Mouse (Mus musculus): ENCODE data around the gene Inpp4b. TPM values are rescaled to one million over a fixed set of nuclear protein-coding genes. Genes with fewer than 3 reads are reported as not detected.

Gene Inpp4b
- polyA plus RNA-seq, 1 experiment from 2014 or later: 6.0 TPM

DNA sequence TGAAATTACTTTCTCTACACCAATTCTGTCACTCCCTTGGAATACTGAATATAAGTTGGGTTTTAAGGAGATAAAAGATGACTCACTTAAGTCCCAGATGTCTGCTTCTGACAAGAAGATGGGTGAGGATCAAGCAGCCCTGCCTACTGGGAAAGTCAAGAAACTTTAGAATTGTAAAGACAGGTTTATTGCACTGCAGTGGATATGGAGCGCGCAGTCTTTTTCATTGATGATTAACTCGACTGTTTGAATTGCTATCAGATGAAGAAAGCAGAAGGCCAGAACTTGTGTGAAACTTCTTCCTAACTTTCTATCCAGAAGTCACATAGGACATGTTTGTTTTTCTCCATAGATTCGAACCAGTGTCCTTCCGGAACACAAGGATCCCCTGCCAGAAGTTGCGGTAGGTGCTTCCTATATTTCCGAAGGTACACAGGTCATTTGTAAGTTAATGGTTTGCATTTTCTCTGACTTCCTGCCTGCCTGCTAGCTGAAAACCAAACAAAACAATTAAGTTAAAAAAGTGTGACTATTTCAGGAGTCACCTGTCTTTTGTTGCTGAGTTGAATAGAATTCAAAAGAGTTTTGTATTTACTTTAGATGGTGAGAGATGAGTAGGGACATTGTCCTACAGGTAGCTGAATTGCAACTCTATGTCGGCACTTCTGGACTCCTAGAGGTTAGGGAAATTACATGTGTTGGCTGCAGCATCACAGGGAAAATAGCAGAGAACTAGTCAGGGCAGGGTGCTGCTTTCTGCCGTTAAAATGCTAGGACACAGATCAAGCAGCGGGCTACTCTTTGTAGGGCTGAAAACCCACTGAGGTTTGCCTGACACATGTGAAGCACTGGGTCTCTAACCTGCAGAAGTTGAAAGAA, 502.0 kb downstream of the Inpp4b start:
- ATAC-seq: peak; percentile 96
- 58% methylated on average over 10 of the region's 10 CpGs for WGBS
- 0 out of 2 replicates have a peak overlapping the region, but pooled peaks have one; percentile 1 for H3K27ac ChIP-seq (ENCODE audit: low read length)

DNA sequence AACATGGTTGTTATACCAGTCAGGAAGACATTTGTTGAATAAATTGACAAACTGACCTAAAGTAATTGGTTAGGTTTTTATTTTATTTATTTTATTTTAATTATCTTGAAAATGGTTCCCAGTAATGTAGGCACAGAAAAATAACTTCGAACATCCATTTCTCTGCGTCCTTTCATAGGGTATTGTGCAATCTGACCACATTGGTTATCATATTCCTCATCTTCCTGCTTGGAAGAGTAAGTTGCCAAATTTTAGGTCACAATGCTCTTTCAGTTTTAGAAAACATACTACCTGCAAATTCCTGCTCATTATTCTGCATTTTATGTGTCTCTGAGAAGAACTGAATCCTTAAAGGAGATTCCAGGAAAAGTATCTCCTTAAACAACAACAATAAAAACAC, 505.6 kb downstream of the Inpp4b start:
- H3K27me3 ChIP-seq (replicated peaks; ENCODE audit: control insufficient read depth, insufficient read depth, low read length): no peaks in the 10 kb centered on the region
- H3K9ac ChIP-seq (ENCODE audit: low read depth, low read length): no peak overlapping the region
- 91% methylated on average over 2 of the region's 2 CpGs for WGBS
- no peak overlapping the region for H3K4me3 ChIP-seq (ENCODE audit: low read length)
- no peaks in the 10 kb centered on the region for H3K36me3 ChIP-seq (ENCODE audit: control insufficient read depth, insufficient read depth, low read length)
- no peak overlapping the region for H3K4me2 ChIP-seq (ENCODE audit: low read depth, low read length)
- ATAC-seq: no peak
- H3K27ac ChIP-seq (ENCODE audit: low read length): no peak overlapping the region
- H3K4me1 ChIP-seq (ENCODE audit: control insufficient read depth, insufficient read depth, low read length): 0 out of 2 replicates have a peak, but pooled peaks cover 6% of the 10 kb centered on the region
- H3K9me3 ChIP-seq (ENCODE audit: control insufficient read depth, low read length): no peaks in the 10 kb centered on the region

More for the DNA sequence above, 502.0 kb downstream of the Inpp4b start:
- no peak overlapping the region for H3K9ac ChIP-seq (ENCODE audit: low read depth, low read length)
- H3K4me3 ChIP-seq (ENCODE audit: low read length): no peak overlapping the region
- no peaks in the 10 kb centered on the region for H3K27me3 ChIP-seq (replicated peaks; ENCODE audit: control insufficient read depth, insufficient read depth, low read length)
- 0 out of 2 replicates have a peak, but pooled peaks cover 6% of the 10 kb centered on the region for H3K4me1 ChIP-seq (ENCODE audit: control insufficient read depth, insufficient read depth, low read length)
- H3K9me3 ChIP-seq (ENCODE audit: control insufficient read depth, low read length): no peaks in the 10 kb centered on the region
- H3K36me3 ChIP-seq (ENCODE audit: control insufficient read depth, insufficient read depth, low read length): no peaks in the 10 kb centered on the region
- 0 out of 2 replicates have a peak overlapping the region, but pooled peaks have one; percentile 1 for H3K4me2 ChIP-seq (ENCODE audit: low read depth, low read length)

DNA sequence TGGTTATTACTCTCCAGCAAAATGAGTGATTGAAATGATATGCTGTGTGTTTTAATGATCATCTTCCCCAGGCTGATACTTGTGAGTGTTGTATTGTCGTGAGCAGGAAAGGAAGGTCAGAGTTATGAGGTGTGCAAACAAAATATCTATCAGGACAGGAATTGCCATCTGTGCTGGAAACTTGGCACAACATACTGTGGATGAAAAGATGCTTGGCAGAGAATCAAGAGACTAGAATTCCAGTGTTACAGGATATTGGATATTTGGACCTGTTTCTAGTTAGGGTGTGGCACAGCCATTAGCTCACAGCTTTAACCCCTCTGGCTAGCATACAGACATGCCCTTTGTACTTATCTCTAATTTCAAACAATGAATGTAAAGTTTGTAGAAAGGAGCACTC, 507.6 kb downstream of the Inpp4b start:
- Histone ChIP-seq H3K9me3 (ENCODE audit: control insufficient read depth, low read length) (no peaks in the 10 kb centered on the region), H3K36me3 (ENCODE audit: control insufficient read depth, insufficient read depth, low read length) (no peaks in the 10 kb centered on the region), H3K4me2 (ENCODE audit: low read depth, low read length) (no peak overlapping the region), H3K27me3 (replicated peaks; ENCODE audit: control insufficient read depth, insufficient read depth, low read length) (no peaks in the 10 kb centered on the region), H3K4me1 (ENCODE audit: control insufficient read depth, insufficient read depth, low read length) (0 out of 2 replicates have a peak, but pooled peaks cover 3% of the 10 kb centered on the region), H3K4me3 (ENCODE audit: low read length) (no peak overlapping the region), H3K27ac (ENCODE audit: low read length) (no peak overlapping the region), H3K9ac (ENCODE audit: low read depth, low read length) (no peak overlapping the region)
- whole genome bisulfite sequencing: 54% methylated on average over 1 of the region's 1 CpGs
- ATAC-seq: no peak

DNA sequence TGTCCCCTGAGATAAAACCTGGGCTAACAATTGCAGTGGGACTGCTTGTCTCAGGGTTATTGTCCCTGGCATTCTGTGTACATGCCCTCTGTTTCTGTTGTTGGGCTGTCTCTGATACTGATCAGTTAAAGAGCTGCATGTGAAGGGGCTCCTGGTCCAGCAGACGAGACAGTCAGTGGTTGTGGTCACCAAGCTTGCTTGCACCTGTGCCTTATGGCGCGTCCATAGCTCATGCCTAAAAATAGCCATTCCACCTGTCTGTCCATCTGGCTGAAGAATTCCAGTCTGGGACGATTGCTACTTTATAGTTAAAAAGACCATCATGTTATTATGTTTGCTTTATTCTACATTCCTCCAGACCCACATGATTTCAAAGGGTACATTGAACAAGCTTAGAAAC, 510.8 kb downstream of the Inpp4b start:
- Histone ChIP-seq H3K9ac (ENCODE audit: low read depth, low read length) (no peak overlapping the region), H3K9me3 (ENCODE audit: control insufficient read depth, low read length) (no peaks in the 10 kb centered on the region), H3K4me3 (ENCODE audit: low read length) (no peak overlapping the region), H3K4me2 (ENCODE audit: low read depth, low read length) (no peak overlapping the region), H3K36me3 (ENCODE audit: control insufficient read depth, insufficient read depth, low read length) (no peaks in the 10 kb centered on the region), H3K27me3 (replicated peaks; ENCODE audit: control insufficient read depth, insufficient read depth, low read length) (no peaks in the 10 kb centered on the region), H3K4me1 (ENCODE audit: control insufficient read depth, insufficient read depth, low read length) (no peaks in the 10 kb centered on the region), H3K27ac (ENCODE audit: low read length) (no peak overlapping the region)
- WGBS: 70% methylated on average over 4 of the region's 4 CpGs
- no peak for ATAC-seq

DNA sequence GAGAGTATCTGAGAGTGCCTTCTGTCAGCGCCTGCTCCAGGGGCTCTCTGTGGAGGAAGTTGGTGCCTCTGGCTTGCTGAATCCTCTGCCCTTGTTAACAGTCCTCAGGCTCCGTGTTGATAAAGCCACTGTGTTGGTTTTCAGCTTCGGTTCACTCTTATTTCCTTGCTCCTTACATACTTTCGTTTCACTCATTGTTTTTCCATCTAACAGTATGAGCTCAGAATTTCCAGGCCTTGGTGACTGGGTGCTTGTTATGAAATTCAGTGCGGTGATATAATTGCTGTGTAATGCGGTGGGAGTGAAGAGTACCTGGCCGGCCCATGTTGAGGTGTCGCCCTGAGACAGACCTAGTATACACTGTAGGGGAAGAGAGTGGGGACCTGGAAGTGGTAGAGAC, 512.2 kb downstream of the Inpp4b start:
- H3K27ac ChIP-seq (ENCODE audit: low read length): no peak overlapping the region
- no peaks in the 10 kb centered on the region for H3K27me3 ChIP-seq (replicated peaks; ENCODE audit: control insufficient read depth, insufficient read depth, low read length)
- no peaks in the 10 kb centered on the region for H3K36me3 ChIP-seq (ENCODE audit: control insufficient read depth, insufficient read depth, low read length)
- H3K4me2 ChIP-seq (ENCODE audit: low read depth, low read length): no peak overlapping the region
- no peaks in the 10 kb centered on the region for H3K9me3 ChIP-seq (ENCODE audit: control insufficient read depth, low read length)
- H3K4me3 ChIP-seq (ENCODE audit: low read length): no peak overlapping the region
- no peak overlapping the region for H3K9ac ChIP-seq (ENCODE audit: low read depth, low read length)
- no peak for ATAC-seq
- 80% methylated on average over 8 of the region's 8 CpGs for WGBS
- H3K4me1 ChIP-seq (ENCODE audit: control insufficient read depth, insufficient read depth, low read length): no peaks in the 10 kb centered on the region

DNA sequence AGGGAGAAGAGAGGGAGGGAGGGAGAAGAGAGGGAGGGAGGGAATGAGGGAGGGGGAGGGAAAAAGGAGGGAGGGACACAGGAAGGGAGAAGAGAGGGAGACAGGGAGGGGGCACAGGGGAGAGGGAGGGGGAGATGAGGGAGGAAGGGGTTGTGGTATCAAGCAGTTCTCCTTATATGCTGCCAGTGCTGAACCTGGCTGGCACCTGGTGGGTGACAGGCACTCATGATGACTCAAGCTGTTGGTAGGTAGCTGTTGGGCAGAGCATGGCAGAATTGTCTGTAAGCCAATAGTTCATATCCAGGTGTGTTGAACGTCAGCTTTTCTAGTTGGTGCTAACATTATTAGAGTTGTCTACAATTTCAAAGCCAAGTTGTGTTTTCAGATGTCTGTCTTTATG, 512.7 kb downstream of the Inpp4b start:
- ATAC-seq: no peak
- Histone ChIP-seq H3K27ac (ENCODE audit: low read length) (no peak overlapping the region), H3K4me3 (ENCODE audit: low read length) (no peak overlapping the region), H3K27me3 (replicated peaks; ENCODE audit: control insufficient read depth, insufficient read depth, low read length) (no peaks in the 10 kb centered on the region), H3K4me2 (ENCODE audit: low read depth, low read length) (no peak overlapping the region), H3K9me3 (ENCODE audit: control insufficient read depth, low read length) (no peaks in the 10 kb centered on the region), H3K36me3 (ENCODE audit: control insufficient read depth, insufficient read depth, low read length) (no peaks in the 10 kb centered on the region), H3K9ac (ENCODE audit: low read depth, low read length) (no peak overlapping the region), H3K4me1 (ENCODE audit: control insufficient read depth, insufficient read depth, low read length) (no peaks in the 10 kb centered on the region)
- 73% methylated on average over 1 of the region's 1 CpGs for WGBS

DNA sequence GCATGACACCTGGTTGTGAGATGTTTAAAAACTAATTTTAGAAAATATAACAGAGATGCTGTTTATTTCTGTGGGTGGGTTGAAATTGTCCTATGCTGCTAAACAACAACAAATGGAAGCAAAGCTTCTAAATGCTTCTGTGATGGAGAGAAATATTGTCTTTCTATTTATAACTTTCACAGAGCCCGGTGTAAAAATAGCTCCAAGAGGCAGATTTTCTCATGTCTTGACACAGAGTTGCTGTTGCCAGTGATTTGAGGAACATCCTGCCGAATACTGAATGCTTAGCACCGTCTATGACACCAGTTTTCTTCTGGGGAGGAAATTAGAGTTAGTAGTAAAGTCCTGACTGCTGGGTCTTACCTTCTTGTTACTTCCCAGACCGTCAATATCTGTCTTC, 513.8 kb downstream of the Inpp4b start:
- Histone ChIP-seq H3K36me3 (ENCODE audit: control insufficient read depth, insufficient read depth, low read length) (no peaks in the 10 kb centered on the region), H3K27ac (ENCODE audit: low read length) (no peak overlapping the region), H3K9ac (ENCODE audit: low read depth, low read length) (no peak overlapping the region), H3K27me3 (replicated peaks; ENCODE audit: control insufficient read depth, insufficient read depth, low read length) (no peaks in the 10 kb centered on the region), H3K9me3 (ENCODE audit: control insufficient read depth, low read length) (no peaks in the 10 kb centered on the region), H3K4me3 (ENCODE audit: low read length) (no peak overlapping the region), H3K4me2 (ENCODE audit: low read depth, low read length) (no peak overlapping the region), H3K4me1 (ENCODE audit: control insufficient read depth, insufficient read depth, low read length) (no peaks in the 10 kb centered on the region)
- 63% methylated on average over 4 of the region's 4 CpGs for whole genome bisulfite sequencing
- ATAC-seq: no peak

DNA sequence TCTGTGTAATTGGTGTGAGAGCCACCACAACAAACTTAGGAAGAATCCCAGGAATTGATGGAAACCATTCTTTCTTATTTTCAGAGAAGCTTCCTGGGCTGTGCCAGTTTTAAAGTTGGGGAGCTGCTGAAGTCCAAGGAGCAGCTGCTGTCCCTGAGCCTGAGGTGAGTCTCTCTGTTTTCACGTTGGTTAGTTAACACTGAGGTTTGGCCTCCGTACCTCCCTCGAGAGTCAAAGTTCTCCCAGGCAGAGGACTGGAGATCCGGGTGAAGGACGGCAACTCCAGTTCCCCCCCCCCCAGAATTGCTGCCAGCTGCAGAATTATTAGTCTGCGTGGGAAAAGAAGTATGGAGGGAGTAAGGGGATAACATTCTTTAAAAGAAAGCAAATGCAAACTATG, 514.3 kb downstream of the Inpp4b start:
- H3K4me1 ChIP-seq (ENCODE audit: control insufficient read depth, insufficient read depth, low read length): no peaks in the 10 kb centered on the region
- H3K27ac ChIP-seq (ENCODE audit: low read length): no peak overlapping the region
- no peaks in the 10 kb centered on the region for H3K9me3 ChIP-seq (ENCODE audit: control insufficient read depth, low read length)
- H3K27me3 ChIP-seq (replicated peaks; ENCODE audit: control insufficient read depth, insufficient read depth, low read length): no peaks in the 10 kb centered on the region
- H3K9ac ChIP-seq (ENCODE audit: low read depth, low read length): no peak overlapping the region
- no peaks in the 10 kb centered on the region for H3K36me3 ChIP-seq (ENCODE audit: control insufficient read depth, insufficient read depth, low read length)
- H3K4me3 ChIP-seq (ENCODE audit: low read length): no peak overlapping the region
- ATAC-seq: no peak
- WGBS: 42% methylated on average over 6 of the region's 6 CpGs
- no peak overlapping the region for H3K4me2 ChIP-seq (ENCODE audit: low read depth, low read length)

DNA sequence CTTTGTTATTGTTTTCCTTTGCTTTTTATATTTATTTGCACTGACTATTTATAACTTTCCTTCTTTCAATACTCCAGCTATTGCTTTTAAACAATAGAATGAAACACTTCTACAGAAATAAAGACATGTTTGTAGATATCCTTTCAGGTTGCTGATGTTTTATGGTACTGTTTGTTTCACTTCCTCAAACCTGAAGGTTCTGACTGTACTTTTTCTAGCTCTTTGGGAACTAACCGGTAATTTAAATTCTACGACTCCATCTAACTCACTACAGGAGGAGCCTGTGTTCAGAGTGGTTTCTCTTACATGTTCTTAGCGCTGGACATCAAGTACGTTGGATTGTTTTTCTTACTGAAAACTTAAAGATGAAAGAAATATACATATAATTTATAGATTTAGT, 516.0 kb downstream of the Inpp4b start:
- Histone ChIP-seq H3K36me3 (ENCODE audit: control insufficient read depth, insufficient read depth, low read length) (no peaks in the 10 kb centered on the region), H3K4me1 (ENCODE audit: control insufficient read depth, insufficient read depth, low read length) (no peaks in the 10 kb centered on the region), H3K9ac (ENCODE audit: low read depth, low read length) (no peak overlapping the region), H3K27ac (ENCODE audit: low read length) (no peak overlapping the region), H3K27me3 (replicated peaks; ENCODE audit: control insufficient read depth, insufficient read depth, low read length) (no peaks in the 10 kb centered on the region), H3K9me3 (ENCODE audit: control insufficient read depth, low read length) (no peaks in the 10 kb centered on the region), H3K4me2 (ENCODE audit: low read depth, low read length) (no peak overlapping the region), H3K4me3 (ENCODE audit: low read length) (no peak overlapping the region)
- 94% methylated on average over 4 of the region's 4 CpGs for whole genome bisulfite sequencing
- ATAC-seq: no peak
